Comparison of ENCODE assay signal across 8 mouse cellular contexts in the genomic region with DNA sequence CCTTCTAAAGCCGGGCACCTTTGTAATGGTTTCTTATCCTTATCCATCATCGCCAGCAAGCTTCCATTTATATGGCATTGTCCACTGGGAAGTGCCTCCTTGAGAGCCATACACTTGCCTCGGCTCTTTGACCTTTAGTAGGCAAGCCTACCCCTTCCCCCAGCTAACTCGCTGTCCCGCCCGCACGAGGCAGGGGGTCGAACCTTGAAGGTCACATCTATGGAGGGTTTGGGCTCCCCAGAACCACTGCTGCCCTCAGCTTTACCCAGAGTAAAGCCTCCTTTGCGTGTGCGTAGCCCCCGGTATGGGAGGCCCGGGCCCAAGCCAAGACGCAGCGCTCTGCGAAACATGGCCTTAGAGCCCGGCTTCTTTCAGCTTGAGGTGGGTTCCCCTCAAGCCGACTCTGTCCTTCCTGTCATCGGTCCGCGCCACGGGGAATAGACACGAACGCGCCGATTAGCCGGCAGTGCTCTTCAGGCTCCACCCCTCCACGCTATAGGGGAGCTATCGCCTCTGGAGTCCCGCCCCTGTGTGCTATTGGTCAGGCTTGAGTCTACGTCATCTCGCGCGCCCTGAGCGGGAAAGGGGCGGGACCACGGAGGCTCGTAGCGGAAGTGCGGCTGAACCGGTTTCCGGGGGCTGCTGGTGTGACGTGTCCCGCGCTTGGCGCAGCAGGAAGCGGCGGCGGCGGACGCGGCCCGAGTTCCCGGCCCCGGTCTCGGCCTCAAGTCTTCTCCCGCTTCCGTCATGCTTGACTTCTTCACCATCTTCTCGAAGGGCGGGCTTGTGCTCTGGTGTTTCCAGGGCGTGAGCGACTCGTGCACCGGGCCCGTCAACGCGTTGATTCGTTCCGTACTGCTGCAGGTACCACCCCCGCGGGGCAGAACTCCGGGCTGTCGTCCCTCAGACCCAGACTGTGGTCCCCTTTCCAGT. TPM values are rescaled to one million over a fixed set of nuclear protein-coding genes. Genes with fewer than 3 reads are reported as not detected.
DNase-seq lines count a peak whose midpoint lies in the region; ATAC-seq and TF ChIP-seq lines count a peak whose summit lies in the region.

A gene (minus strand): TSS at position 514 of the 933 bp plus-strand sequence.

- peak within 1 kb of the TSS; percentile 88 for H3K9ac ChIP-seq in lung, postnatal 0 days (replicated peaks; ENCODE audit: low read depth)

- WGBS in hindbrain, embryonic 10.5 days = 1% methylated on average over 72 of the region's 72 CpGs
- 1% methylated on average over 67 of the region's 72 CpGs for WGBS in lung, postnatal 0 days

- H3K4me2 ChIP-seq in lung, postnatal 0 days (replicated peaks; ENCODE audit: low read depth, low read length) = peak within 1 kb of the TSS; percentile 93

- no peaks in the 10 kb centered on the region for H3K27me3 ChIP-seq in hindbrain, embryonic 10.5 days (ENCODE audit: insufficient read depth, poor library complexity, severe bottlenecking)
- H3K27me3 ChIP-seq in lung, postnatal 0 days (replicated peaks; ENCODE audit: insufficient read depth, low read length) = no peaks in the 10 kb centered on the region

- H3K9me3 ChIP-seq in hindbrain, embryonic 10.5 days = no peaks in the 10 kb centered on the region
- H3K9me3 ChIP-seq in lung, postnatal 0 days (ENCODE audit: low read length) = no peaks in the 10 kb centered on the region

- no peak for TF ChIP-seq CTCF in lung, postnatal 0 days (IDR thresholded peaks at IDR 0.05)

- H3K4me1 ChIP-seq in hindbrain, embryonic 10.5 days (replicated peaks) = peaks cover 22% of the 10 kb centered on the region
- peaks cover 7% of the 10 kb centered on the region; the same call in 1 of the 2 replicates for H3K4me1 ChIP-seq in lung, postnatal 0 days (ENCODE audit: insufficient read depth, low read depth, low read length)

- H3K4me3 ChIP-seq in hindbrain, embryonic 10.5 days = peak within 1 kb of the TSS; percentile 80
- H3K4me3 ChIP-seq in lung, postnatal 0 days (ENCODE audit: low read depth, low read length) = peak within 1 kb of the TSS; percentile 87

- TF ChIP-seq EP300 in lung, postnatal 0 days (IDR thresholded peaks at IDR 0.05) = no peak

- peak within 1 kb of the TSS; percentile 94 for H3K27ac ChIP-seq in hindbrain, embryonic 10.5 days
- H3K27ac ChIP-seq in lung, postnatal 0 days (ENCODE audit: low read length) = peak within 1 kb of the TSS; percentile 92

- peaks cover 68% of the 10 kb centered on the region for H3K36me3 ChIP-seq in hindbrain, embryonic 10.5 days
- H3K36me3 ChIP-seq in lung, postnatal 0 days (ENCODE audit: insufficient read depth, low read length) = peaks cover 19% of the 10 kb centered on the region

- peak; percentile 97 for ATAC-seq in frontal cortex, adult (ENCODE audit: low TSS enrichment)
- peak; percentile 100 for ATAC-seq in lung, postnatal 0 days

- peak; percentile 98 for DNase-seq in MN1 (ENCODE audit: low spot score)
- DNase-seq in cerebellum, adult 9-10 months = peak; percentile 99
- peak; percentile 99 for DNase-seq in hindbrain, embryonic 10.5 days (ENCODE audit: low spot score)
- peak; percentile 99 for DNase-seq in layer of hippocampus, adult 9-11 months
- peak; percentile 100 for DNase-seq in lung, postnatal 0 days (ENCODE audit: low spot score)
- DNase-seq in ovary, postnatal 14 days (ENCODE audit: low spot score) = peak; percentile 98
- peak; percentile 100 for DNase-seq in thymus, postnatal 14 days

RNA-seq across cellular contexts. Expression of the gene that starts here (rescaled TPM):
- polyA plus RNA-seq in hindbrain, embryonic 10.5 days (2016; fragmentation: Nextera tagmentation; extraction: Ambion mirVana) = 46.7 and 50.5 TPM in 2 replicates
- 22.5 and 23.2 TPM in 2 replicates for polyA plus RNA-seq in lung, postnatal 0 days (2015; fragmentation: Nextera tagmentation; extraction: Ambion mirVana)

Comparison
In these comparisons a context has a peak if more than half of its experiments do, and no peak if none do; other contexts are left out.
1. Peak in every context shown above with its lines: DNase-seq, ATAC-seq, H3K4me3 ChIP-seq and H3K27ac ChIP-seq.